Mouse (Mus musculus) kidney, adult 2 months (tissue): Measurements from ENCODE around the gene Bcl6b. TPM values are rescaled to one million over a fixed set of nuclear protein-coding genes. Genes with fewer than 3 reads are reported as not detected.
A peak's percentile ranks its signal among the peaks of the same experiment; 100 is the strongest.

ENCODE experiments used
- DNase-seq: peaks from one replicate; pipeline ENCODE4 v3.0.0; 2021
- H3K27ac ChIP-seq: fragments of 200-500 bp; 2 replicates; pipeline ENCODE4 v1.5.1; 2012; ENCODE audit warnings: low read depth, low read length, control low read depth, inconsistent platforms; ENCODE audit not compliant: insufficient read depth
- H3K27me3 ChIP-seq: fragments of 200-500 bp; replicated peaks from 2 replicates; pipeline ENCODE4 v1.6.1; 2012; ENCODE audit warnings: mild to moderate bottlenecking, moderate library complexity, low read length, inconsistent platforms; ENCODE audit not compliant: control insufficient read depth, insufficient read depth
- H3K36me3 ChIP-seq: fragments of 200-500 bp; 2 replicates; pipeline ENCODE4 v1.6.1; 2012; ENCODE audit warnings: mild to moderate bottlenecking, moderate library complexity, low read length, inconsistent platforms; ENCODE audit not compliant: control insufficient read depth, insufficient read depth
- H3K4me1 ChIP-seq: fragments of 200-500 bp; 2 replicates; pipeline ENCODE4 v1.6.1; 2011; ENCODE audit warnings: low read length; ENCODE audit not compliant: control insufficient read depth, insufficient read depth
- H3K4me3 ChIP-seq: fragments of 200-500 bp; 2 replicates; pipeline ENCODE4 v1.5.1; 2011; ENCODE audit warnings: mild to moderate bottlenecking, low read depth, low read length, control low read depth; ENCODE audit not compliant: insufficient read depth
- CTCF ChIP-seq: fragments of 200-500 bp; conservative IDR thresholded peaks from 2 replicates; pipeline ENCODE4 v1.5.1; 2011; ENCODE audit warnings: low read depth, mild to moderate bottlenecking, control low read depth, low read length, moderate library complexity, mixed read lengths; ENCODE audit not compliant: insufficient read depth, insufficient read length
- POLR2A ChIP-seq: fragments of 200-500 bp; IDR thresholded peaks from one replicate; pipeline ENCODE4 v1.6.1; 2011; ENCODE audit warnings: low read depth, low read length, control low read depth
- WGBS: fragments of 180-500 bp; shearing (Covaris S2); methylation state at CpG from one replicate; pipeline ENCODE4 v1.1.7; 2018; 5-methylcytosine and 5-hydroxymethylcytosine counted together
- polyA plus RNA-seq: library from polyadenylated mRNA; depleted of rRNA; stranded (reverse); fragments of >200 nt; gene quantifications from 2 replicates; pipeline ENCODE4 v1.2.3, GENCODE M21; 2012; rRNA removed

Bcl6b gene
- polyA plus RNA-seq, 1 experiment, result 8.8 TPM

- Histone ChIP-seq H3K4me1 (peaks cover 3% of the 10 kb centered on the region; the same call in 1 of the 2 replicates), H3K36me3 (no peaks in the 10 kb centered on the region), H3K27me3 (no peaks in the 10 kb centered on the region), H3K27ac (no peak overlapping the region), H3K4me3 (no peak overlapping the region)
- peak; percentile 40 for TF ChIP-seq CTCF
- TF ChIP-seq POLR2A, result no peak
- WGBS, result 77% methylated on average over 8 of the region's 8 CpGs
- peak; percentile 17 for DNase-seq
Observed at GRCm38 (mm10) chr11:70177647-70178046, 52.0 kb downstream of the Bcl6b start.

DNA sequence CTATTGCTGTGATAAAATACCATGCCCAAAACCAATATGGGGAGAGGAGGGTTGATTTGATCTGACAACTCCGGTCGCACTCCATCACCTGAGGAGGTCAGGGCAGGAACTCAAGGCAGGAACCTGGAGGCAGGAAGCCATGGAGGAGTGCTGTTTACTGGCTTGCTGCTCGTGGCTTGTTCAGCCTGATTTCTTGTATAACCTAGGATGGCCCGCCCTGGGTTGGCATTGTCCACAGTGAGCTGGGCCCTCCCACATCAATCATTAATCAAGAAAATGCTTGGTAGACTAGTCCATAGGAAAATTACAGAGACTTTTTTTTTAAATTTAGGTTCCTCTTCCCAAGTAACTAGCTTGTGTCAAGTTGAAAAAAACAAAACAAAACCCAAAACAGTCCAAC lies 55.1 kb downstream of the Bcl6b start:
- DNase-seq, result peak; percentile 91
- TF ChIP-seq POLR2A, result no peak
- no peak for TF ChIP-seq CTCF
- Histone ChIP-seq H3K36me3 (no peaks in the 10 kb centered on the region), H3K27me3 (no peaks in the 10 kb centered on the region), H3K4me1 (peaks cover 6% of the 10 kb centered on the region; the same call in 1 of the 2 replicates), H3K27ac (peak overlapping the region; percentile 56; the same call in 1 of the 2 replicates), H3K4me3 (no peak overlapping the region)
- 47% methylated on average over 4 of the region's 4 CpGs for WGBS

Other genes starting within 250 kb of the Bcl6b start
- 84.4 and 104 TPM in 2 replicates for gene Ctdnep1, start 248.6 kb downstream of the Bcl6b start, polyA plus RNA-seq
- gene Elp5, start 247.3 kb downstream of the Bcl6b start, polyA plus RNA-seq, result 66.3 and 68.4 TPM in 2 replicates
- gene Gabarap, start 238.7 kb downstream of the Bcl6b start, polyA plus RNA-seq, result 746 and 1,018 TPM in 2 replicates
- gene Phf23, start 234.0 kb downstream of the Bcl6b start, polyA plus RNA-seq, result 16.0 and 21.4 TPM in 2 replicates
- gene Dvl2, start 229.2 kb downstream of the Bcl6b start, polyA plus RNA-seq, result 8.5 and 9.6 TPM in 2 replicates
- gene Acadvl, start 214.4 kb downstream of the Bcl6b start, polyA plus RNA-seq, result 249 and 308 TPM in 2 replicates
- gene Dlg4, start 212.9 kb downstream of the Bcl6b start, polyA plus RNA-seq, result 8.1 and 8.3 TPM in 2 replicates
- 0.25 and 0.41 TPM in 2 replicates for gene Asgr1, start 175.7 kb downstream of the Bcl6b start, polyA plus RNA-seq
- gene Asgr2, start 137.2 kb downstream of the Bcl6b start, polyA plus RNA-seq, result 0.27 and 0.41 TPM in 2 replicates
- gene Mgl2, start 99.5 kb downstream of the Bcl6b start, polyA plus RNA-seq, result 5.0 and 6.2 TPM in 2 replicates
- gene Clec10a, start 73.6 kb downstream of the Bcl6b start, polyA plus RNA-seq, result 3.1 and 4.0 TPM in 2 replicates
- gene Slc16a11, start 17.0 kb downstream of the Bcl6b start, polyA plus RNA-seq, result 36.4 and 56.5 TPM in 2 replicates
- 44.0 and 48.8 TPM in 2 replicates for gene Slc16a13, start 8.7 kb downstream of the Bcl6b start, polyA plus RNA-seq
- gene 0610010K14Rik, start 8.1 kb upstream of the Bcl6b start, polyA plus RNA-seq, result 73.6 and 78.9 TPM in 2 replicates
- 13.9 and 15.8 TPM in 2 replicates for gene Gm21988, start 10.0 kb upstream of the Bcl6b start, polyA plus RNA-seq
- 457 and 485 TPM in 2 replicates for gene Rnasek, start 10.0 kb upstream of the Bcl6b start, polyA plus RNA-seq
- gene Alox12, start 25.6 kb upstream of the Bcl6b start, polyA plus RNA-seq, result 5.8 and 6.0 TPM in 2 replicates
- gene Alox12e, start 92.8 kb upstream of the Bcl6b start, polyA plus RNA-seq, result 0.07 TPM in 1 of 2 replicates, not detected in the other
- 0.16 and 0.72 TPM in 2 replicates for gene Alox15, start 122.2 kb upstream of the Bcl6b start, polyA plus RNA-seq
- gene Pelp1, start 180.2 kb upstream of the Bcl6b start, polyA plus RNA-seq, result 12.4 and 12.9 TPM in 2 replicates
- gene Arrb2, start 202.8 kb upstream of the Bcl6b start, polyA plus RNA-seq, result 30.2 and 33.7 TPM in 2 replicates
- 27.0 and 27.9 TPM in 2 replicates for gene Med11, start 222.1 kb upstream of the Bcl6b start, polyA plus RNA-seq
- 11.6 and 12.4 TPM in 2 replicates for gene Zmynd15, start 229.6 kb upstream of the Bcl6b start, polyA plus RNA-seq
- 99.3 and 103 TPM in 2 replicates for gene Cxcl16, start 230.2 kb upstream of the Bcl6b start, polyA plus RNA-seq